Mouse (Mus musculus): ENCODE results near the gene Hist2h2be.

- TF ChIP-seq CTCF (IDR thresholded peaks at IDR 0.05; ENCODE audit: low read depth) (peak; percentile 58), EP300 (optimal IDR thresholded peaks at IDR 0.05) (no peak)
Measured at GRCm38 (mm10) chr3:96219191-96219641, 1.7 kb upstream of the Hist2h2be start.
